Mouse (Mus musculus) limb, embryonic 11.5 days (tissue): ENCODE results near the gene Fam219b. TPM values are rescaled to one million over a fixed set of nuclear protein-coding genes. Genes with fewer than 3 reads are reported as not detected.

Source experiments
- ATAC-seq: fragments of 200-750 bp; cut with Nextera tagmentation; 2 replicates; pipeline ENCODE4 v1.8.0; 2017; ENCODE audit warnings: low read depth; ENCODE audit not compliant: insufficient number of reproducible peaks, low FRiP score, low TSS enrichment
- DNase-seq: peaks from one replicate; pipeline ENCODE4 v3.0.0-alpha.2; 2015; ENCODE audit warnings: low spot score
- H3K27ac ChIP-seq: fragments of 300-500 bp; sonication (generic); replicated peaks from 2 replicates; pipeline ENCODE4 v1.5.1; 2014; ENCODE audit warnings: low read depth, mild to moderate bottlenecking, low read length
- H3K27me3 ChIP-seq: fragments of 300-500 bp; sonication (generic); 2 replicates; pipeline ENCODE4 v1.6.1; 2014; ENCODE audit warnings: mild to moderate bottlenecking, low read length, mixed read lengths; ENCODE audit not compliant: control insufficient read depth, insufficient read depth
- H3K36me3 ChIP-seq: fragments of 300-500 bp; sonication (generic); 2 replicates; pipeline ENCODE4 v1.6.1; 2014; ENCODE audit warnings: mild to moderate bottlenecking, low read length, moderate library complexity, mixed read lengths; ENCODE audit not compliant: control insufficient read depth, insufficient read depth
- H3K4me1 ChIP-seq: fragments of 300-500 bp; sonication (generic); 2 replicates; pipeline ENCODE4 v1.6.1; 2014; ENCODE audit warnings: low read length, mixed read lengths; ENCODE audit not compliant: control insufficient read depth, insufficient read depth
- H3K4me2 ChIP-seq: fragments of 300-500 bp; sonication (generic); 2 replicates; pipeline ENCODE4 v1.6.1; 2014; ENCODE audit warnings: low read depth, mild to moderate bottlenecking, moderate library complexity; ENCODE audit not compliant: severe bottlenecking
- H3K4me3 ChIP-seq: fragments of 300-500 bp; sonication (generic); 2 replicates; pipeline ENCODE4 v1.5.1; 2014; ENCODE audit warnings: low read depth, low read length
- H3K9ac ChIP-seq: fragments of 300-500 bp; sonication (generic); 2 replicates; pipeline ENCODE4 v1.6.1; 2014; ENCODE audit warnings: mild to moderate bottlenecking, low read length
- H3K9me3 ChIP-seq: fragments of 300-500 bp; sonication (generic); 2 replicates; pipeline ENCODE4 v1.6.1; 2016; ENCODE audit warnings: low read length; ENCODE audit not compliant: control insufficient read depth
- WGBS: fragments of 180-500 bp; shearing (Covaris S2); extraction: QIAGEN DNeasy Blood & Tissue Kit; methylation state at CpG from one replicate; pipeline ENCODE4 v1.1.7; 2014; 5-methylcytosine and 5-hydroxymethylcytosine counted together
- polyA plus RNA-seq: library from polyadenylated mRNA; unstranded; fragments of >200 nt; fragmentation: Nextera tagmentation; extraction: Ambion mirVana; gene quantifications from 2 replicates; pipeline ENCODE4 v1.2.1, GENCODE M21; 2014

The Fam219b gene
- polyA plus RNA-seq, 1 experiment from 2014 or later = 16.8 TPM

DNA sequence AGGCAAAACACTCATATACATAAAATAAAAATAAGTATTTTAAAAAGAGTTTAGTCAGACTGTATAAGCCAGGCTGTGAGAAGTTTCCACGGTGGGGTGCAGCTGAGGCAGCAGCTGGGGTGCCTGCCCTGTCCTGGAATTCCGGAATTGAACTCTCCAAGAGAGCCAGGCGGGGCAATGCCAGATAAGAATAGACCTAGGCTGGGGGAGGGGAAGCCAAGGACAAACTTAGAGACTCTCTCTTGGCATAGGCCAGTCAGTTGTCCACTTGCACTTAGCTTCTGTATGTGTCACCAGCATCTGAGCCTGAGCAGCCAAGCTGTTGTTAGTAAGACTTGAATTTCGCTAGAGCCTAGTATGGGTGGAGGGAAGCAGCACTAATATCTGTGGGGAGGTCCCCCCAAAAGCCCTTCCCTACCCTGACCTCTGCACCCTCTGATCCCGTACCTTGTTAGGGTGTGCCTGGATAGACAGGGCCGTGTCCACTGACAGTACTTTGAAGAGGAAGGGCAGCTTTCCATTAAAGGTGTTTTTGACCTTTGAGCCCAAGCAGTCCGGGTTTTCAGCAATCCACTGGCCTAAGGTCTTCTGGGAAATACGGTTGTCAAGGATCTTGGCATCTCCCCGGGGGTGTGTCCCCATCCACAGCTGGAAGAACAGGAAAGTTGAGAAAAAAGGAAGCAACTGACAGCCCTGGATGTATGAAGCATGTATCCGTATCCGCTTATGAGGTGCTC is 13.0 kb downstream of the Fam219b start:
- no peak for DNase-seq
- no peak for ATAC-seq
- H3K9ac ChIP-seq = no peak overlapping the region
- 89% methylated on average over 11 of the region's 11 CpGs for WGBS
- no peak overlapping the region for H3K4me2 ChIP-seq
- no peak overlapping the region for H3K4me3 ChIP-seq
- H3K27ac ChIP-seq = no peak overlapping the region
- peaks cover 4% of the 10 kb centered on the region for H3K4me1 ChIP-seq
- peaks cover 15% of the 10 kb centered on the region; the same call in 1 of the 2 replicates for H3K36me3 ChIP-seq
- no peaks in the 10 kb centered on the region for H3K27me3 ChIP-seq
- H3K9me3 ChIP-seq = no peaks in the 10 kb centered on the region

DNA sequence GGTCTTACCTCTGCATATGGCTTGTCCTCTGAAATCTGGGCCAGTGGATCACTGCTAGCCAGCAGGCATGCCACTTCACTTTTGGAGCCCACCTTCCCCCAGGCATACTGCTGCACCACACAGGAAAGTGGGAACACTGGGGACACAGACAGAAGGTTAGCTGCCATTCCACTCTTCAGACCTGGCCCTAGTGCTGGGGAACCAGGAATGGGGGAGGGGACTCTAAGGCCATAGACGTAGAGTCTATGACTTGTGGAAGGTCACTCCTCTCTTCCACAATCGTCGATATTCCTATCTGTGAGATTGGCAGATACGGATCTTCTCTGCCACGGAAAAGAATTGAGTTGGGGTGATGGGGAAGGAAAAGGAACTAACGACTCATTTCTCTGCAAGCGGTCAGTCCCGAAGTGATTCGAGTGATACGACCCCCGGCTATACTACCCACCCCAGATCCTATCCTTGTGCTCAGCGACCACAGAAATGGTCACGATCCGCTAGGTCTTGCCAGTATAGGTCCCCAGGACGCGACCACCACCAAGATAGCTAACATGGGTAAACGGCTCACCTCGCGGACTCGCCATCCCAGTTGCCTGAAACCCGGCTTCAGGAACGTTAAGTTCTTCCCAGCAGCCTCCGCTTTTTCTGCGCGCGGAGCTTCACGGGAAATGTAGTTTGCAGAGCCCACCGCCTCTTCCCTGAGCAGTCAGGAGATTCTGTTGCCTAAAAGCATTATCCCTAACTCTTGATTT is 15.0 kb downstream of the Fam219b start, which contains the start of gene Mpi:
Mpi (minus strand) TSS at position 625 of the 749 bp plus-strand sequence.
- Histone ChIP-seq H3K4me3 (peak within 1 kb of the TSS; percentile 60), H3K4me1 (peaks cover 4% of the 10 kb centered on the region), H3K4me2 (peak within 1 kb of the TSS; percentile 61), H3K36me3 (peaks cover 15% of the 10 kb centered on the region; the same call in 1 of the 2 replicates), H3K27ac (no peak within 1 kb of the TSS), H3K27me3 (no peaks in the 10 kb centered on the region), H3K9ac (peak within 1 kb of the TSS; percentile 69), H3K9me3 (no peaks in the 10 kb centered on the region)
- WGBS = 3% methylated on average over 28 of the region's 28 CpGs
- DNase-seq = peak; percentile 84
- no peak for ATAC-seq

- no peaks in the 10 kb centered on the region for H3K9me3 ChIP-seq
- 73% methylated on average over 11 of the region's 11 CpGs for WGBS
- no peak for DNase-seq
- peaks cover 4% of the 10 kb centered on the region for H3K4me1 ChIP-seq
- peaks cover 11% of the 10 kb centered on the region; the same call in 1 of the 2 replicates for H3K36me3 ChIP-seq
- no peaks in the 10 kb centered on the region for H3K27me3 ChIP-seq
- ATAC-seq = no peak
- H3K4me2 ChIP-seq = no peak overlapping the region
- H3K9ac ChIP-seq = no peak overlapping the region
- H3K4me3 ChIP-seq = no peak overlapping the region
- H3K27ac ChIP-seq = no peak overlapping the region
These were observed 15.8 kb downstream of the Fam219b start for GRCm38 (mm10) chr9:57553119-57553518.

- Histone ChIP-seq H3K36me3 (peaks cover 2% of the 10 kb centered on the region; the same call in 1 of the 2 replicates), H3K9me3 (no peaks in the 10 kb centered on the region), H3K9ac (no peak overlapping the region), H3K4me2 (no peak overlapping the region), H3K27me3 (no peaks in the 10 kb centered on the region), H3K27ac (no peak overlapping the region), H3K4me1 (peaks cover 4% of the 10 kb centered on the region), H3K4me3 (no peak overlapping the region)
- ATAC-seq (no peak), DNase-seq (no peak)
- WGBS = 40% methylated on average over 3 of the region's 3 CpGs
These were observed 17.4 kb downstream of the Fam219b start for GRCm38 (mm10) chr9:57554753-57555152.

DNA sequence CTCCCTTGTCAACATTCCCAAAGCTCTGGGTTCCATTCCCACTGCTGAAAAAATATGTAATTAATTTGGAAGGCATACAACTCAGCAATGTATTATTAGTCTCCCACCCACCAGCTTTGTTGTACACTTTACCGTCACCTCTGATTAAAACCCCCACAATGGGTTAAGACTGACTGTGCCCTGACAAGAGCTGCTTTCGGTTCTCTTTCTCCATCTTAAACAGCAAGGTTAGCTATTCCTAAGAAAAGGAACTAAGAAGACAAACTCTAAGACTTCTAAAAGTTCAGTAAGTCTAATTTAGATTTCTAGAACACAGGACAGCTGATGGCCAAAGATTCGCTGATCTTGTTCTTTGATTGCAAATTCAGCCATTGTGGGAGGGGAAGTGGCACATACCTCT is 19.9 kb downstream of the Fam219b start:
- no peak overlapping the region for H3K27ac ChIP-seq
- ATAC-seq (no peak), DNase-seq (no peak)
- no peak overlapping the region for H3K4me2 ChIP-seq
- no peak overlapping the region for H3K4me3 ChIP-seq
- H3K9me3 ChIP-seq = no peaks in the 10 kb centered on the region
- H3K27me3 ChIP-seq = no peaks in the 10 kb centered on the region
- WGBS = 86% methylated on average over 3 of the region's 3 CpGs
- H3K4me1 ChIP-seq = peaks cover 7% of the 10 kb centered on the region
- H3K9ac ChIP-seq = no peak overlapping the region
- no peaks in the 10 kb centered on the region for H3K36me3 ChIP-seq

DNA sequence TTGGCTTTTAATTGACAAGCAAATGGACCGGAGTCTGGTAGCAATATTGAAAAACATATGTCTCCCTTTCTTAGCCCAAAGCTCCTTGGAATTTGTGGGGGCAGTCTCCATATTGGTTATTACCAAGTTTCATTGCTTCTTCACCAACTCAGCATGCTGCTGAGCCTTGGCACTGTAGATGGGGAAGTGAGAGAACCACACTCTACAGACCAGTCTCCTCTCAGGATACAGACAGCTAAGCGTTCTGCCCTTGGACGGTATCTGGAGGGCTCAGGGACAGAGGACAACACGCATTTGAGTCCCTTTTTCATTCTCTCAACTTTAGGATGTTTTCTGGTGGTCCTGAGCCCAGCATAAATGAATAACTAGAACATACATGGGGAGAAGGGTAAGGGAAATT is 21.3 kb downstream of the Fam219b start:
- Histone ChIP-seq H3K27me3 (no peaks in the 10 kb centered on the region), H3K9ac (no peak overlapping the region), H3K4me1 (peaks cover 7% of the 10 kb centered on the region), H3K4me2 (no peak overlapping the region), H3K36me3 (no peaks in the 10 kb centered on the region), H3K4me3 (no peak overlapping the region), H3K27ac (no peak overlapping the region), H3K9me3 (no peaks in the 10 kb centered on the region)
- ATAC-seq = no peak
- no peak for DNase-seq
- WGBS = 84% methylated on average over 4 of the region's 4 CpGs

GRCm38 (mm10) chr9:57559568-57559967 is 22.2 kb downstream of the Fam219b start:
- no peaks in the 10 kb centered on the region for H3K27me3 ChIP-seq
- 66% methylated on average over 2 of the region's 2 CpGs for WGBS
- H3K4me2 ChIP-seq = no peak overlapping the region
- no peak overlapping the region for H3K9ac ChIP-seq
- no peaks in the 10 kb centered on the region for H3K36me3 ChIP-seq
- no peak overlapping the region for H3K27ac ChIP-seq
- no peak for ATAC-seq
- H3K4me3 ChIP-seq = no peak overlapping the region
- DNase-seq = no peak
- H3K4me1 ChIP-seq = peaks cover 7% of the 10 kb centered on the region
- no peaks in the 10 kb centered on the region for H3K9me3 ChIP-seq

DNA sequence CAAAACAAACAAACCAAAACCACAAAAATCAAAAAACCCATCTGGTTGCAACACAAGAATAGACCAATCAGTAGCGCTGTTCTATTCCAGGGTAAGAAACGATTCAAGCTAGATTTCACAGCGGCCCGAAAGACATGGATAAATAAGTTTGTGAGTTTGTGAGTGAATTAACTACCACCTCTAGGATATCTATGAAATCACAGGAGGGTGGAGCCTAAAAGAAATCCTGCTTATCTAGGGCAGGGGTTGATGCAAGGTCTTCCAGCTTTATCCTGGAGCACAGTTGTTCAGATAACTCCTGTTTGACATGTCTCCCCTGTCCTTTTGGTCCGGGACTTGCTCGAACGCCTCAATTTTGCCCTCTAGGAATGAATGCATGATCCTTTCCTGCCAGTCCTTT is 22.9 kb downstream of the Fam219b start:
- Histone ChIP-seq H3K27me3 (no peaks in the 10 kb centered on the region), H3K4me1 (peaks cover 7% of the 10 kb centered on the region), H3K4me3 (peak overlapping the region; percentile 50), H3K36me3 (no peaks in the 10 kb centered on the region), H3K27ac (no peak overlapping the region), H3K9ac (peak overlapping the region; percentile 31; the same call in 1 of the 2 replicates), H3K9me3 (no peaks in the 10 kb centered on the region), H3K4me2 (peak overlapping the region; percentile 75)
- WGBS = 30% methylated on average over 7 of the region's 7 CpGs
- ATAC-seq (no peak), DNase-seq (no peak)
